Mouse (Mus musculus): ENCODE data around the gene Slc35g3. TPM values are rescaled to one million over a fixed set of nuclear protein-coding genes. Genes with fewer than 3 reads are reported as not detected.

Slc35g3 gene
- total and polyA plus RNA-seq, 3 experiments, result not detected

GRCm38 (mm10) chr11:69719423-69719822, 42.3 kb downstream of the Slc35g3 start:
- Histone ChIP-seq H3K27me3 (replicated peaks) (peaks cover 2% of the 10 kb centered on the region), H3K4me3 (replicated peaks in 1 of 3; ENCODE audit: low read depth in 2 of 3, low read length in 2 of 3, poor library complexity in 1 of 3) (no peak overlapping the region), H3K9me3 (replicated peaks; ENCODE audit: low read length) (peaks cover 3% of the 10 kb centered on the region), H3K36me3 (replicated peaks in 1 of 2; ENCODE audit: control insufficient read depth in 1 of 2, insufficient read depth in 1 of 2, low read length in 1 of 2) (no peaks in the 10 kb centered on the region), H3K27ac (ENCODE audit: insufficient read depth, low read depth) (no peak overlapping the region), H3K4me2 (ENCODE audit: insufficient read depth, low read depth, poor library complexity, severe bottlenecking) (no peak overlapping the region), H3K79me2 (replicated peaks; ENCODE audit: control insufficient read depth, extremely low read depth, insufficient read depth, poor library complexity, severe bottlenecking) (no peaks in the 10 kb centered on the region), H3K9ac (ENCODE audit: insufficient read depth, low read depth) (no peak overlapping the region), H3K4me1 (ENCODE audit: control insufficient read depth in 1 of 2, insufficient read depth in 2 of 2) (no peaks in the 10 kb centered on the region)
- DNase-seq (ENCODE audit: extremely low read depth), result no peak
- in situ Hi-C loops (cut with MboI; ENCODE audit: low pct_ligation_motif_present, low pct_unique_long_range_greater_than_20kb, low sequenced_read_pairs), result no loop called here
- TF ChIP-seq CTCF (conservative IDR thresholded peaks at IDR 0.05 in 1 of 2, IDR thresholded peaks at IDR 0.05 in 1 of 2; ENCODE audit: low read depth in 2 of 2, low read length in 2 of 2) (peak in 1 of 2 experiments; percentile 49; a peak in 2 of 4 replicates), RAD21 (IDR thresholded peaks at IDR 0.05; ENCODE audit: low read depth, low read length) (peak; percentile 29), JUN (IDR thresholded peaks at IDR 0.05; ENCODE audit: insufficient read depth, low read depth, low read length) (no peak)
- dilution Hi-C loops (cut with MboI; ENCODE audit: extremely low pct_ligation_motif_present, extremely low pct_unique_long_range_greater_than_20kb, low sequenced_read_pairs), result no loop called here

GRCm38 (mm10) chr11:69718661-69719060, 43.1 kb downstream of the Slc35g3 start:
- Histone ChIP-seq H3K27me3 (replicated peaks) (peaks cover 2% of the 10 kb centered on the region), H3K9me3 (replicated peaks; ENCODE audit: low read length) (peaks cover 3% of the 10 kb centered on the region), H3K27ac (ENCODE audit: insufficient read depth, low read depth) (no peak overlapping the region), H3K4me1 (ENCODE audit: control insufficient read depth in 1 of 2, insufficient read depth in 2 of 2) (no peaks in the 10 kb centered on the region), H3K9ac (ENCODE audit: insufficient read depth, low read depth) (no peak overlapping the region), H3K4me3 (replicated peaks in 1 of 3; ENCODE audit: low read depth in 2 of 3, low read length in 2 of 3, poor library complexity in 1 of 3) (no peak overlapping the region), H3K4me2 (ENCODE audit: insufficient read depth, low read depth, poor library complexity, severe bottlenecking) (no peak overlapping the region), H3K36me3 (replicated peaks in 1 of 2; ENCODE audit: control insufficient read depth in 1 of 2, insufficient read depth in 1 of 2, low read length in 1 of 2) (no peaks in the 10 kb centered on the region), H3K79me2 (replicated peaks; ENCODE audit: control insufficient read depth, extremely low read depth, insufficient read depth, poor library complexity, severe bottlenecking) (no peaks in the 10 kb centered on the region)
- dilution Hi-C loops (cut with MboI; ENCODE audit: extremely low pct_ligation_motif_present, extremely low pct_unique_long_range_greater_than_20kb, low sequenced_read_pairs) (no loop called here), in situ Hi-C loops (cut with MboI; ENCODE audit: low pct_ligation_motif_present, low pct_unique_long_range_greater_than_20kb, low sequenced_read_pairs) (no loop called here)
- no peak for TF ChIP-seq USF1 (IDR thresholded peaks at IDR 0.05; ENCODE audit: low read depth, low read length)
- TF ChIP-seq GABPA (IDR thresholded peaks at IDR 0.05; ENCODE audit: insufficient replicate concordance, low read depth, low read length), result no peak
- TF ChIP-seq POLR2A (IDR thresholded peaks at IDR 0.05; ENCODE audit: low read depth, low read length), result no peak
- TF ChIP-seq PAX5 (IDR thresholded peaks at IDR 0.05; ENCODE audit: low read length), result no peak
- no peak for TF ChIP-seq SMC3 (IDR thresholded peaks at IDR 0.05; ENCODE audit: low read depth, low read length)
- TF ChIP-seq CHD2 (IDR thresholded peaks at IDR 0.05; ENCODE audit: low read length), result no peak
- no peak for TF ChIP-seq MYC (IDR thresholded peaks at IDR 0.05; ENCODE audit: low read depth, low read length)
- no peak for TF ChIP-seq ZC3H11A (IDR thresholded peaks at IDR 0.05; ENCODE audit: low read depth, low read length)
- TF ChIP-seq JUND (conservative IDR thresholded peaks at IDR 0.05; ENCODE audit: low read depth, low read length), result no peak
- no peak for TF ChIP-seq ELF1 (IDR thresholded peaks at IDR 0.05; ENCODE audit: low read depth, low read length)
- TF ChIP-seq CTCF (conservative IDR thresholded peaks at IDR 0.05 in 1 of 2, IDR thresholded peaks at IDR 0.05 in 1 of 2; ENCODE audit: low read depth in 2 of 2, low read length in 2 of 2), result no peak
- DNase-seq (ENCODE audit: extremely low read depth), result no peak

- Histone ChIP-seq H3K27ac (ENCODE audit: insufficient read depth, low read depth) (no peak overlapping the region), H3K4me2 (ENCODE audit: insufficient read depth, low read depth, poor library complexity, severe bottlenecking) (no peak overlapping the region), H3K36me3 (replicated peaks in 1 of 2; ENCODE audit: control insufficient read depth in 1 of 2, insufficient read depth in 1 of 2, low read length in 1 of 2) (no peaks in the 10 kb centered on the region), H3K9me3 (replicated peaks; ENCODE audit: low read length) (peaks cover 3% of the 10 kb centered on the region), H3K9ac (ENCODE audit: insufficient read depth, low read depth) (no peak overlapping the region), H3K79me2 (replicated peaks; ENCODE audit: control insufficient read depth, extremely low read depth, insufficient read depth, poor library complexity, severe bottlenecking) (no peaks in the 10 kb centered on the region), H3K27me3 (replicated peaks) (peaks cover 2% of the 10 kb centered on the region), H3K4me1 (ENCODE audit: control insufficient read depth in 1 of 2, insufficient read depth in 2 of 2) (no peaks in the 10 kb centered on the region), H3K4me3 (replicated peaks in 1 of 3; ENCODE audit: low read depth in 2 of 3, low read length in 2 of 3, poor library complexity in 1 of 3) (no peak overlapping the region)
- TF ChIP-seq ETS1 (conservative IDR thresholded peaks at IDR 0.05; ENCODE audit: low read depth, low read length) (no peak), GABPA (IDR thresholded peaks at IDR 0.05; ENCODE audit: insufficient replicate concordance, low read depth, low read length) (no peak), MEF2A (IDR thresholded peaks at IDR 0.05; ENCODE audit: borderline replicate concordance, low read depth, low read length) (no peak), MYC (IDR thresholded peaks at IDR 0.05; ENCODE audit: low read depth, low read length) (no peak), PAX5 (IDR thresholded peaks at IDR 0.05; ENCODE audit: low read length) (no peak), ZKSCAN1 (IDR thresholded peaks at IDR 0.05; ENCODE audit: borderline replicate concordance, low read depth, low read length) (no peak), SIN3A (IDR thresholded peaks at IDR 0.05; ENCODE audit: low read length) (no peak), JUND (conservative IDR thresholded peaks at IDR 0.05; ENCODE audit: low read depth, low read length) (no peak), RCOR1 (conservative IDR thresholded peaks at IDR 0.05; ENCODE audit: low read depth, low read length) (no peak), MXI1 (IDR thresholded peaks at IDR 0.05; ENCODE audit: low read depth, low read length) (no peak), HCFC1 (IDR thresholded peaks at IDR 0.05; ENCODE audit: low read depth, low read length) (no peak), CTCF (conservative IDR thresholded peaks at IDR 0.05 in 1 of 2, IDR thresholded peaks at IDR 0.05 in 1 of 2; ENCODE audit: low read depth in 2 of 2, low read length in 2 of 2) (no peak; a peak in 1 of 4 replicates), RAD21 (IDR thresholded peaks at IDR 0.05; ENCODE audit: low read depth, low read length) (no peak), USF2 (conservative IDR thresholded peaks at IDR 0.05; ENCODE audit: low read depth, low read length) (no peak), EP300 (IDR thresholded peaks at IDR 0.05; ENCODE audit: low read length) (no peak), SMC3 (IDR thresholded peaks at IDR 0.05; ENCODE audit: low read depth, low read length) (no peak), UBTF (IDR thresholded peaks at IDR 0.05; ENCODE audit: low read depth, low read length) (no peak), NRF1 (IDR thresholded peaks at IDR 0.05; ENCODE audit: low read depth, low read length) (no peak), POLR2A (IDR thresholded peaks at IDR 0.05; ENCODE audit: low read depth, low read length) (no peak)
- dilution Hi-C loops (cut with MboI; ENCODE audit: extremely low pct_ligation_motif_present, extremely low pct_unique_long_range_greater_than_20kb, low sequenced_read_pairs), result no loop called here
- no peak for DNase-seq (ENCODE audit: extremely low read depth)
- in situ Hi-C loops (cut with MboI; ENCODE audit: low pct_ligation_motif_present, low pct_unique_long_range_greater_than_20kb, low sequenced_read_pairs), result no loop called here
These were observed 44.8 kb downstream of the Slc35g3 start for GRCm38 (mm10) chr11:69716953-69717352.
